Mouse (Mus musculus): ENCODE data around the gene Msl1.

DNA sequence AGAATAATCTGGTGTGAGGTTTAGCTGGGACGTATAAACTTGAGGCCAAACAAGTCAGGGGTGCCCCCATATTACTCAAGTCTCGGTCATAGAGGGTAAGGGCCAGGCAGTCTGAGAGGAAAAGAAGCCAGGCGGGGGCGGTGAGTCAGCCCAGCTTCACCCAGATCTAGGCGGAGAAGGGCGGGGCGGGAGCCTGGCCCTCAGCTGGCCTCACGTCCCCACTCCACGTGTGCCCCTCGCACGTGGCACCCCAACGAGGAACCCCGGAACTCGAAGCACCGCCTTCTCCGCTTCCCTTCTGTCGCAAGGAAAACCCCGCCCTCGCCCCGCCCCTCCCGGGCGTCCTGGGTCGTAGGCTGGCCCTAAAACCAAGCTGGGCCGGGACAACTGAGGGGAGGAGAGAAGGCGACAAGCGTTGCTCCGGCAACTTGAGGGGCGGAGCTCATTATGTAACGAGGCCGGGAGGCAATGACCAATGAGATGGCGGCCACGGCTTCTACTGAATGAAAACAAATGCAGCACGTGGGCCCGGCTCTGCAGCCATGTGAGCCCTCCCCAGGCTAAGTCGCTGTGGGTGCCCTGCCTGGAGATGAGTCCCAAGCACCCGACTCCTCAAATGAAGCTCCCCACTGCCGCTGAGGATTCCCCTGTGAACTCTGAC lies 21.6 kb upstream of the Msl1 start:
- no peak for TF ChIP-seq CTCF (IDR thresholded peaks at IDR 0.05; ENCODE audit: control insufficient read depth, insufficient read depth, insufficient read length)
- TF ChIP-seq CEBPB (IDR thresholded peaks at IDR 0.05; ENCODE audit: low read depth), result no peak
- peak; percentile 95 for TF ChIP-seq MAX (IDR thresholded peaks at IDR 0.05)
- TF ChIP-seq USF1 (IDR thresholded peaks at IDR 0.05; ENCODE audit: low read depth), result peak; percentile 67
- no peak for TF ChIP-seq MYOD1 (IDR thresholded peaks at IDR 0.05; ENCODE audit: control insufficient read depth, insufficient read length, low read depth)
- TF ChIP-seq FOSL1 (IDR thresholded peaks at IDR 0.05; ENCODE audit: insufficient read depth, low read length, poor library complexity, severe bottlenecking), result peak; percentile 49
